Mouse (Mus musculus) intestine, embryonic 16.5 days (tissue): ENCODE measurements around the gene Col6a5. TPM values are rescaled to one million over a fixed set of nuclear protein-coding genes. Genes with fewer than 3 reads are reported as not detected.
A peak's percentile ranks its signal among the peaks of the same experiment; 100 is the strongest.

ENCODE experiments used
- ATAC-seq: fragments of 200-750 bp; cut with Nextera tagmentation; 2 replicates; pipeline ENCODE4 v1.8.0; 2017; ENCODE audit warnings: moderate TSS enrichment, moderate library complexity
- H3K27ac ChIP-seq: fragments of 300-500 bp; sonication (generic); 2 replicates; pipeline ENCODE4 v1.5.1; 2014; ENCODE audit warnings: mild to moderate bottlenecking, low read length
- H3K27me3 ChIP-seq: fragments of 300-500 bp; sonication (generic); replicated peaks from 2 replicates; pipeline ENCODE4 v1.6.1; 2014; ENCODE audit warnings: low read length, control low read depth, mixed read lengths; ENCODE audit not compliant: control insufficient read depth, insufficient read depth
- H3K36me3 ChIP-seq: fragments of 300-500 bp; sonication (generic); 2 replicates; pipeline ENCODE4 v1.6.1; 2014; ENCODE audit warnings: low read length, control low read depth; ENCODE audit not compliant: control insufficient read depth, insufficient read depth
- H3K4me1 ChIP-seq: fragments of 300-500 bp; sonication (generic); 2 replicates; pipeline ENCODE4 v1.6.1; 2014; ENCODE audit warnings: low read length, control low read depth, mixed read lengths; ENCODE audit not compliant: control insufficient read depth, insufficient read depth
- H3K4me2 ChIP-seq: fragments of 300-500 bp; sonication (generic); 2 replicates; pipeline ENCODE4 v1.6.1; 2014; ENCODE audit warnings: low read depth, low read length, control low read depth
- H3K4me3 ChIP-seq: fragments of 300-500 bp; sonication (generic); 2 replicates; pipeline ENCODE4 v1.5.1; 2014; ENCODE audit warnings: mild to moderate bottlenecking, low read length
- H3K9ac ChIP-seq: fragments of 300-500 bp; sonication (generic); 2 replicates; pipeline ENCODE4 v1.6.1; 2014; ENCODE audit warnings: low read depth, low read length
- H3K9me3 ChIP-seq: fragments of 300-500 bp; sonication (generic); 2 replicates; pipeline ENCODE4 v1.6.1; 2016; ENCODE audit warnings: low read length, control low read depth; ENCODE audit not compliant: control insufficient read depth
- WGBS: fragments of 180-500 bp; shearing (Covaris S2); extraction: QIAGEN DNeasy Blood & Tissue Kit; methylation state at CpG from one replicate; pipeline ENCODE4 v1.1.7; 2014; 5-methylcytosine and 5-hydroxymethylcytosine counted together
- polyA plus RNA-seq: library from polyadenylated mRNA; unstranded; fragments of >200 nt; fragmentation: Nextera tagmentation; extraction: Ambion mirVana; gene quantifications from 2 replicates; pipeline ENCODE4 v1.2.1, GENCODE M21; 2015

The Col6a5 gene
- polyA plus RNA-seq, 1 experiment from 2014 or later: 2.8 TPM

- H3K27ac ChIP-seq: no peak overlapping the region
- no peaks in the 10 kb centered on the region for H3K36me3 ChIP-seq
- no peak overlapping the region for H3K4me2 ChIP-seq
- no peak overlapping the region for H3K4me3 ChIP-seq
- no peaks in the 10 kb centered on the region for H3K27me3 ChIP-seq
- whole genome bisulfite sequencing: 44% methylated on average over 6 of the region's 6 CpGs
- ATAC-seq: no peak
- no peak overlapping the region for H3K9ac ChIP-seq
- H3K4me1 ChIP-seq: peaks cover 5% of the 10 kb centered on the region; the same call in 1 of the 2 replicates
- no peaks in the 10 kb centered on the region for H3K9me3 ChIP-seq
These were observed 15.9 kb upstream of the Col6a5 start for GRCm38 (mm10) chr9:105976314-105976713.

- H3K27ac ChIP-seq: no peak overlapping the region
- no peaks in the 10 kb centered on the region for H3K9me3 ChIP-seq
- WGBS: 29% methylated on average over 1 of the region's 1 CpGs
- no peak overlapping the region for H3K9ac ChIP-seq
- H3K4me1 ChIP-seq: peaks cover 5% of the 10 kb centered on the region; the same call in 1 of the 2 replicates
- no peak overlapping the region for H3K4me3 ChIP-seq
- no peaks in the 10 kb centered on the region for H3K36me3 ChIP-seq
- no peak overlapping the region for H3K4me2 ChIP-seq
- no peaks in the 10 kb centered on the region for H3K27me3 ChIP-seq
- peak; percentile 28 for ATAC-seq
These were observed 13.3 kb upstream of the Col6a5 start for GRCm38 (mm10) chr9:105973736-105974135.

- no peak overlapping the region for H3K9ac ChIP-seq
- 95% methylated on average over 3 of the region's 3 CpGs for WGBS
- no peak overlapping the region for H3K4me3 ChIP-seq
- H3K4me2 ChIP-seq: no peak overlapping the region
- H3K4me1 ChIP-seq: peaks cover 3% of the 10 kb centered on the region; the same call in 1 of the 2 replicates
- no peak for ATAC-seq
- H3K9me3 ChIP-seq: no peaks in the 10 kb centered on the region
- peak overlapping the region; percentile 62 for H3K27ac ChIP-seq
- no peaks in the 10 kb centered on the region for H3K36me3 ChIP-seq
- no peaks in the 10 kb centered on the region for H3K27me3 ChIP-seq
These were observed 11.6 kb upstream of the Col6a5 start for GRCm38 (mm10) chr9:105972031-105972430.

GRCm38 (mm10) chr9:105971351-105971894 lies 11.0 kb upstream of the Col6a5 start:
- H3K4me3 ChIP-seq: no peak overlapping the region
- no peaks in the 10 kb centered on the region for H3K27me3 ChIP-seq
- ATAC-seq: peak; percentile 79
- no peaks in the 10 kb centered on the region for H3K4me1 ChIP-seq
- H3K4me2 ChIP-seq: no peak overlapping the region
- no peaks in the 10 kb centered on the region for H3K36me3 ChIP-seq
- 77% methylated on average over 14 of the region's 14 CpGs for WGBS
- H3K9ac ChIP-seq: no peak overlapping the region
- H3K27ac ChIP-seq: peak overlapping the region; percentile 73
- H3K9me3 ChIP-seq: no peaks in the 10 kb centered on the region

- H3K36me3 ChIP-seq: no peaks in the 10 kb centered on the region
- H3K9me3 ChIP-seq: no peaks in the 10 kb centered on the region
- H3K9ac ChIP-seq: no peak overlapping the region
- no peak for ATAC-seq
- H3K4me1 ChIP-seq: no peaks in the 10 kb centered on the region
- H3K27me3 ChIP-seq: no peaks in the 10 kb centered on the region
- no peak overlapping the region for H3K4me2 ChIP-seq
- peak overlapping the region; percentile 73 for H3K27ac ChIP-seq
- H3K4me3 ChIP-seq: no peak overlapping the region
- WGBS: 78% methylated on average over 5 of the region's 5 CpGs
These were observed 10.5 kb upstream of the Col6a5 start for GRCm38 (mm10) chr9:105970901-105971300.

- Histone ChIP-seq H3K9ac (no peak overlapping the region), H3K27ac (no peak overlapping the region), H3K4me1 (no peaks in the 10 kb centered on the region), H3K4me2 (no peak overlapping the region), H3K9me3 (no peaks in the 10 kb centered on the region), H3K36me3 (no peaks in the 10 kb centered on the region), H3K4me3 (no peak overlapping the region), H3K27me3 (no peaks in the 10 kb centered on the region)
- WGBS: 78% methylated on average over 5 of the region's 5 CpGs
- ATAC-seq: no peak
These were observed 7.5 kb upstream of the Col6a5 start for GRCm38 (mm10) chr9:105967976-105968375.

- Histone ChIP-seq H3K9me3 (no peaks in the 10 kb centered on the region), H3K27me3 (no peaks in the 10 kb centered on the region), H3K27ac (no peak overlapping the region), H3K4me3 (no peak overlapping the region), H3K4me2 (no peak overlapping the region), H3K4me1 (peaks cover 3% of the 10 kb centered on the region; the same call in 1 of the 2 replicates), H3K9ac (no peak overlapping the region), H3K36me3 (no peaks in the 10 kb centered on the region)
- 55% methylated on average over 1 of the region's 1 CpGs for WGBS
- no peak for ATAC-seq
These were observed 1.3 kb downstream of the Col6a5 start for GRCm38 (mm10) chr9:105959116-105959515.

- H3K9me3 ChIP-seq: no peaks in the 10 kb centered on the region
- WGBS: 94% methylated on average over 1 of the region's 1 CpGs
- no peak overlapping the region for H3K27ac ChIP-seq
- H3K4me1 ChIP-seq: no peaks in the 10 kb centered on the region
- no peak for ATAC-seq
- H3K36me3 ChIP-seq: no peaks in the 10 kb centered on the region
- no peaks in the 10 kb centered on the region for H3K27me3 ChIP-seq
- no peak overlapping the region for H3K4me3 ChIP-seq
- H3K9ac ChIP-seq: no peak overlapping the region
- H3K4me2 ChIP-seq: no peak overlapping the region
These were observed 10.7 kb downstream of the Col6a5 start for GRCm38 (mm10) chr9:105949755-105950154.

GRCm38 (mm10) chr9:105947577-105947976 lies 12.9 kb downstream of the Col6a5 start:
- no peaks in the 10 kb centered on the region for H3K36me3 ChIP-seq
- no peak overlapping the region for H3K9ac ChIP-seq
- no peaks in the 10 kb centered on the region for H3K4me1 ChIP-seq
- H3K4me2 ChIP-seq: no peak overlapping the region
- WGBS: 66% methylated on average over 3 of the region's 3 CpGs
- no peak overlapping the region for H3K4me3 ChIP-seq
- H3K27me3 ChIP-seq: no peaks in the 10 kb centered on the region
- no peak overlapping the region for H3K27ac ChIP-seq
- no peak for ATAC-seq
- H3K9me3 ChIP-seq: no peaks in the 10 kb centered on the region

- Histone ChIP-seq H3K4me3 (no peak overlapping the region), H3K36me3 (no peaks in the 10 kb centered on the region), H3K9me3 (no peaks in the 10 kb centered on the region), H3K4me2 (no peak overlapping the region), H3K9ac (no peak overlapping the region), H3K27me3 (no peaks in the 10 kb centered on the region), H3K27ac (no peak overlapping the region), H3K4me1 (no peaks in the 10 kb centered on the region)
- WGBS: 57% methylated on average over 6 of the region's 6 CpGs
- no peak for ATAC-seq
These were observed 26.6 kb downstream of the Col6a5 start for GRCm38 (mm10) chr9:105933816-105934215.
